Mouse (Mus musculus): ENCODE results near the gene Tfpi2. TPM values are rescaled to one million over a fixed set of nuclear protein-coding genes. Genes with fewer than 3 reads are reported as not detected.
A peak's percentile ranks its signal among the peaks of the same experiment; 100 is the strongest.

Gene Tfpi2
- polyA plus RNA-seq (2012; ENCODE audit: insufficient read depth, low replicate concordance): not detected in 2 replicates

DNA sequence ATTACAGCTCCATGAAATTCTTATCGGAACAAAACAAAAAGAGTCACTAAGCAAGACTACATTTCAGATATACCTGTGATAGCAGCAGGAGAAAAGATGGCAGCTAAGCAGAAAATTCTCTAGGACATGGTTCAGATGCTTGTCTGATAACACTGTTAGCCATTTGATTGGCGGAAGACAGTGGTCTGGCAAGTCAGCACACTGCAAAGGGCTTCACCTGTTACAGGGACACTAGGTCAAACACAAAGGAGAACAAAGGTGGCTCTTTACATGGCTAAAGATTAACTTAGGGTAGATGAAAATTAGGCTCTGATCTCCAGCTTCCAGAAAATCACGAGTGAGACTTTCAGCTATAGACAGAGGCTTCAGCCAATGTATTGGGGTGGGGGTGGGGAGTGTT lies at the start of gene Tfpi2:
Gene Tfpi2 (minus strand): TSS at position 170 of the 400 bp plus-strand sequence.
- H3K4me3 ChIP-seq (replicated peaks): no peak within 1 kb of the TSS
- TF ChIP-seq GATA1 (IDR thresholded peaks at IDR 0.05; ENCODE audit: borderline replicate concordance, low read length) (no peak), FLI1 (IDR thresholded peaks at IDR 0.05; ENCODE audit: low read length) (no peak)
- H3K27me3 ChIP-seq (replicated peaks): no peaks in the 10 kb centered on the region
- no peaks in the 10 kb centered on the region for H3K9me3 ChIP-seq
- no peaks in the 10 kb centered on the region for H3K36me3 ChIP-seq (replicated peaks; ENCODE audit: low read length)
- no peaks in the 10 kb centered on the region for H3K4me1 ChIP-seq

- TF ChIP-seq GATA1 (IDR thresholded peaks at IDR 0.05; ENCODE audit: borderline replicate concordance, low read length): no peak
- no peaks in the 10 kb centered on the region for H3K9me3 ChIP-seq
- H3K4me1 ChIP-seq: peaks cover 29% of the 10 kb centered on the region
- H3K4me3 ChIP-seq (replicated peaks): no peak overlapping the region
- no peaks in the 10 kb centered on the region for H3K27me3 ChIP-seq (replicated peaks)
- no peaks in the 10 kb centered on the region for H3K36me3 ChIP-seq (replicated peaks; ENCODE audit: low read length)
Measured at GRCm38 (mm10) chr6:4030956-4031355, 42.2 kb upstream of the Tfpi2 start.

- Histone ChIP-seq H3K4me1 (peaks cover 41% of the 10 kb centered on the region), H3K36me3 (replicated peaks; ENCODE audit: low read length) (no peaks in the 10 kb centered on the region), H3K27me3 (replicated peaks) (no peaks in the 10 kb centered on the region), H3K4me3 (replicated peaks) (no peak overlapping the region), H3K9me3 (no peaks in the 10 kb centered on the region)
- TF ChIP-seq GATA1 (IDR thresholded peaks at IDR 0.05; ENCODE audit: borderline replicate concordance, low read length) (no peak), FLI1 (IDR thresholded peaks at IDR 0.05; ENCODE audit: low read length) (no peak)
Measured at GRCm38 (mm10) chr6:4026367-4026766, 37.6 kb upstream of the Tfpi2 start.

DNA sequence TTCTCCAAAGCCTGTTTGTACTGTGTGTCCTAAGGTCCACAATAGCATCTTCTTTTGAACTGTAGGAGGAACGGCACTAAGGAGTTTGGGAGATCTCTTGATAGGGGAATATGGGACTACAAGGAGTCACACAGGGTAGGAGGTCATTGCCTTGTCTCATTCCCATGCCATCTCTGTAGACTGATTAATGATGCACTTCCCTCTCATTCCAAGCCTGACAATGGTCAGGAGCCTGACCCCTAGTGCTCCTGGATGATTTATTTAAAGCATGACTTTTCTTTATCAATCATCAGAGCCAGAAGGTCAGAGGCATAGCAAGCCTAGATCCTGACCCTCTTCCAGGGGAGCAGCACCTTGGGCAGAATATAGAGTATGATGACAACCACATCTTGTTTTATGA lies 33.9 kb upstream of the Tfpi2 start:
- Histone ChIP-seq H3K36me3 (replicated peaks; ENCODE audit: low read length) (no peaks in the 10 kb centered on the region), H3K27me3 (replicated peaks) (no peaks in the 10 kb centered on the region)

DNA sequence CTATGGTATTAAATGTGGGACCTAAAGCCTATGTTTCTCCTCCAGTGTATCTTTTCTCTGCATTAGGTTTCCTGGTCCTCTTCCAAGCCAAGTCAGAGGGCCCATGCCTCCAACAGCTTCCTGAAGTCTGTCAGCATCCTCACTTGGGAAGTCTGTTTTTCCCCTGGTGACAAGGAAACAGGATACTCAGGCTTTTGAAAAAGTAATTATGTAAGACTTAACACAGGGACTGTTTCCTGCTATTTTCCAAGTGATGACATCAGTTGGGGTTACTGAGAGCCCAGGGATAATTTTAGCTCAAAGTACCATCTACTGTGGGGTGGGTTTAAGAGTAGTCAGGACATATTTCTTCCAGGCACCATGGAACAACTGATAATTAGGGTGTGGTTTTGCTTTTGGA lies 20.8 kb upstream of the Tfpi2 start:
- no peaks in the 10 kb centered on the region for H3K27me3 ChIP-seq (replicated peaks)
- TF ChIP-seq FLI1 (IDR thresholded peaks at IDR 0.05; ENCODE audit: low read length) (no peak), GATA1 (IDR thresholded peaks at IDR 0.05; ENCODE audit: borderline replicate concordance, low read length) (no peak)
- no peak overlapping the region for H3K4me3 ChIP-seq (replicated peaks)
- peaks cover 36% of the 10 kb centered on the region for H3K36me3 ChIP-seq (replicated peaks; ENCODE audit: low read length)
- peaks cover 36% of the 10 kb centered on the region for H3K4me1 ChIP-seq
- H3K9me3 ChIP-seq: no peaks in the 10 kb centered on the region

More for the DNA sequence above, 33.9 kb upstream of the Tfpi2 start:
- TF ChIP-seq GATA1 (IDR thresholded peaks at IDR 0.05; ENCODE audit: borderline replicate concordance, low read length): no peak
- no peak for TF ChIP-seq FLI1 (IDR thresholded peaks at IDR 0.05; ENCODE audit: low read length)
- H3K9me3 ChIP-seq: no peaks in the 10 kb centered on the region
- no peak overlapping the region for H3K4me3 ChIP-seq (replicated peaks)
- peaks cover 33% of the 10 kb centered on the region for H3K4me1 ChIP-seq

DNA sequence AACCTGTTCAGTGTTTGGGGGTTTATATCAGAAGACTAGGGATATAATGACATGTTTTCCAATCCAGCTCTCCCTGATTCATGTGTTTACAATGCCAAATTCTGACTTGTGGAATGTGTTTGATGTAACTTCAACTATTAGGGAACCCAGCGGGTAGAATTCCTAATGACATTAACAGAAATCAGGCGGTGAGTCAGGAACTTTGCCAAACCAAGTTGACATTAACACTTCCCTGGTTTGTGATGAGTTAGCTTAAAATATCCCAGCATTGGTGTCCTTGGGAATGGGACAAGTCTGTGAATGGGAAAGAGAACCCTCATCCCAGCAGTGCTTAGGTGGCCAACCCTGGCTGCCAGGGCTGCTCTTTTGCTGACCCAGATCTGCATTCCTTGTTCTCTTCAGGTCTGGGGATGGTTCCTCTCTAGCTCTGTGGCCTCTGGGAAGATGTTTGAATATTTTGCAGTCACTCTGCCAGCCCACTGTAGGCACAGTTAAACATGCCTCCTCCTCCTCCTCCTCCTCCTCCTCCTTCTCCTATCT lies 19.9 kb upstream of the Tfpi2 start:
- TF ChIP-seq FLI1 (IDR thresholded peaks at IDR 0.05; ENCODE audit: low read length): no peak
- Histone ChIP-seq H3K9me3 (no peaks in the 10 kb centered on the region), H3K36me3 (replicated peaks; ENCODE audit: low read length) (peaks cover 36% of the 10 kb centered on the region), H3K27me3 (replicated peaks) (no peaks in the 10 kb centered on the region), H3K4me3 (replicated peaks) (no peak overlapping the region), H3K4me1 (peaks cover 36% of the 10 kb centered on the region)

DNA sequence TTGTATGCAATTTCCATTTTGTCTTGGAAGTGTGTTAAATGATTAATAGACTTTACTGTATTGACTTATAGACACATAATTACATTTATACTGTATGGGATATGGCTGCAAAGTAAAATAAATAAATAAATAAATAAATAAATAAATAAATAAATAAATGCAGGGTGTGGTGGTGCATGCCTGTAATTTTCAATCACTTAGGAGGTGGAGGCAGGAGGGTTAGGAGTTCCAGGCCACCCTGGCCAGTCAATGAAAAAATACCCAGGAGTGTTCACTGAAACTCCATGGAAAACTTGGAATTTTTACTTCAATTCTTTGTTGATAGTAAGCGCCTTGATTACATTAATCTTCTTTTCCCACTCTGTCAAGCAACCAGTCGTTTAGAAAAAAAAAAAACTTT lies 16.1 kb upstream of the Tfpi2 start:
- Histone ChIP-seq H3K4me3 (replicated peaks) (peak overlapping the region; percentile 94), H3K9me3 (no peaks in the 10 kb centered on the region), H3K36me3 (replicated peaks; ENCODE audit: low read length) (peaks cover 34% of the 10 kb centered on the region), H3K27me3 (replicated peaks) (no peaks in the 10 kb centered on the region), H3K4me1 (peaks cover 53% of the 10 kb centered on the region)
- TF ChIP-seq GATA1 (IDR thresholded peaks at IDR 0.05; ENCODE audit: borderline replicate concordance, low read length) (no peak), FLI1 (IDR thresholded peaks at IDR 0.05; ENCODE audit: low read length) (no peak)

GRCm38 (mm10) chr6:4003890-4004306 lies 15.2 kb upstream of the Tfpi2 start, which contains the start of gene Gng11:
Gng11 (plus strand) TSS chr6:4003904.
- Histone ChIP-seq H3K27me3 (replicated peaks) (no peaks in the 10 kb centered on the region), H3K36me3 (replicated peaks; ENCODE audit: low read length) (peaks cover 26% of the 10 kb centered on the region), H3K4me3 (replicated peaks) (peak within 1 kb of the TSS; percentile 94), H3K9me3 (no peaks in the 10 kb centered on the region), H3K4me1 (peaks cover 51% of the 10 kb centered on the region)
- TF ChIP-seq FLI1 (IDR thresholded peaks at IDR 0.05; ENCODE audit: low read length): no peak
- no peak for TF ChIP-seq GATA1 (IDR thresholded peaks at IDR 0.05; ENCODE audit: borderline replicate concordance, low read length)

- Histone ChIP-seq H3K27me3 (replicated peaks) (no peaks in the 10 kb centered on the region), H3K4me1 (peaks cover 47% of the 10 kb centered on the region), H3K4me3 (replicated peaks) (peak overlapping the region; percentile 94), H3K9me3 (no peaks in the 10 kb centered on the region), H3K36me3 (replicated peaks; ENCODE audit: low read length) (peaks cover 22% of the 10 kb centered on the region)
- no peak for TF ChIP-seq FLI1 (IDR thresholded peaks at IDR 0.05; ENCODE audit: low read length)
- TF ChIP-seq GATA1 (IDR thresholded peaks at IDR 0.05; ENCODE audit: borderline replicate concordance, low read length): no peak
Measured at GRCm38 (mm10) chr6:4003445-4003844, 14.7 kb upstream of the Tfpi2 start.

DNA sequence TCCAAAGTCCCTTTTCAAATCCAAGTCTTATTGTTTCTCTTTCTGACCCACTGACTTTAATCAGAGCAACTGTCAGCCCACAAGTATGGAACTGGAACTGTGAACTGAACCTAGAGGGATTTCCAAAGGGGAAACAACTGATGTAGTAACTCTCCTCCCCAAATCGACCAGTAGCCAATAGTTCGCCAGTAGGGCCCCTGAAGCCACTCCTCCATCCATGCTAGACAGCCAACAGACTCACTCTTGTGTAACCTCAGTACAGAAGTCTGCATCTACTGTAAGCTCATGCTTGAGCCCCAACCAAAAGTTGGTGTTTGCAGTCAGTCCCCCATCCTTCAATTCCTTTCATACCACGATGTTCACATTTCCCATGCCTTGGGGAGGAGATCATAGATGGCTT lies 12.0 kb upstream of the Tfpi2 start:
- Histone ChIP-seq H3K4me3 (replicated peaks) (no peak overlapping the region), H3K9me3 (no peaks in the 10 kb centered on the region), H3K27me3 (replicated peaks) (no peaks in the 10 kb centered on the region), H3K36me3 (replicated peaks; ENCODE audit: low read length) (no peaks in the 10 kb centered on the region), H3K4me1 (peaks cover 31% of the 10 kb centered on the region)
- TF ChIP-seq GATA1 (IDR thresholded peaks at IDR 0.05; ENCODE audit: borderline replicate concordance, low read length) (no peak), FLI1 (IDR thresholded peaks at IDR 0.05; ENCODE audit: low read length) (no peak)

- Histone ChIP-seq H3K4me1 (peaks cover 27% of the 10 kb centered on the region), H3K36me3 (replicated peaks; ENCODE audit: low read length) (no peaks in the 10 kb centered on the region), H3K9me3 (no peaks in the 10 kb centered on the region), H3K27me3 (replicated peaks) (no peaks in the 10 kb centered on the region), H3K4me3 (replicated peaks) (no peak overlapping the region)
- no peak for TF ChIP-seq FLI1 (IDR thresholded peaks at IDR 0.05; ENCODE audit: low read length)
- TF ChIP-seq GATA1 (IDR thresholded peaks at IDR 0.05; ENCODE audit: borderline replicate concordance, low read length): no peak
Measured at GRCm38 (mm10) chr6:3999296-3999695, 10.6 kb upstream of the Tfpi2 start.

Measured in megakaryocyte, embryonic 14.5 days (primary cell).